Mouse (Mus musculus) forebrain, postnatal 0 days (tissue): ENCODE results near the gene Fam20b. TPM values are rescaled to one million over a fixed set of nuclear protein-coding genes. Genes with fewer than 3 reads are reported as not detected.

ENCODE experiments used
- ATAC-seq: fragments of 200-750 bp; cut with Nextera tagmentation; 2 replicates; pipeline ENCODE4 v1.8.0; 2017; ENCODE audit warnings: mild to moderate bottlenecking, moderate library complexity
- DNase-seq: peaks from one replicate; pipeline ENCODE4 v3.0.0-alpha.2; 2015
- H3K27ac ChIP-seq: fragments of 300-500 bp; sonication (generic); 2 replicates; pipeline ENCODE4 v1.5.1; 2014; ENCODE audit warnings: low read depth, mild to moderate bottlenecking, antibody characterized with exemption, low read length, moderate library complexity, mixed read lengths
- H3K27me3 ChIP-seq: fragments of 300-500 bp; sonication (generic); 2 replicates; pipeline ENCODE4 v1.6.1; 2014; ENCODE audit warnings: mild to moderate bottlenecking, low read length, mixed read lengths; ENCODE audit not compliant: insufficient read depth
- H3K36me3 ChIP-seq: fragments of 300-500 bp; sonication (generic); 2 replicates; pipeline ENCODE4 v1.6.1; 2014; ENCODE audit warnings: mild to moderate bottlenecking, moderate library complexity; ENCODE audit not compliant: insufficient read depth
- H3K4me1 ChIP-seq: fragments of 300-500 bp; sonication (generic); 2 replicates; pipeline ENCODE4 v1.6.1; 2014; ENCODE audit warnings: antibody characterized with exemption; ENCODE audit not compliant: insufficient read depth
- H3K4me2 ChIP-seq: fragments of 300-500 bp; sonication (generic); 2 replicates; pipeline ENCODE4 v1.6.1; 2014; ENCODE audit warnings: low read depth, mild to moderate bottlenecking, moderate library complexity
- H3K4me3 ChIP-seq: fragments of 300-500 bp; sonication (generic); 2 replicates; pipeline ENCODE4 v1.5.1; 2014; ENCODE audit warnings: low read depth, low read length, mixed read lengths
- H3K9ac ChIP-seq: fragments of 300-500 bp; sonication (generic); 2 replicates; pipeline ENCODE4 v1.6.1; 2014; ENCODE audit warnings: mild to moderate bottlenecking
- H3K9me3 ChIP-seq: fragments of 300-500 bp; sonication (generic); 2 replicates; pipeline ENCODE4 v1.6.1; 2016; ENCODE audit warnings: low read length
- CTCF ChIP-seq: sonication (generic); IDR thresholded peaks from 2 replicates; pipeline ENCODE4 v1.5.1; 2016; ENCODE audit warnings: antibody characterized with exemption, control low read depth, low read depth
- WGBS: fragments of 180-500 bp; shearing (Covaris S2); extraction: QIAGEN DNeasy Blood & Tissue Kit; methylation state at CpG from one replicate; pipeline ENCODE4 v1.1.7; 2014; 5-methylcytosine and 5-hydroxymethylcytosine counted together
- polyA plus RNA-seq: library from polyadenylated mRNA; unstranded; fragments of >200 nt; fragmentation: Nextera tagmentation; extraction: Ambion mirVana; gene quantifications from 2 replicates; pipeline ENCODE4 v1.2.1, GENCODE M21; 2015
- total RNA-seq: library from RNA; depleted of rRNA; stranded (reverse); fragments of >200 nt; gene quantifications from 2 replicates; pipeline ENCODE4 v1.2.3, GENCODE M21; 2014

Fam20b gene
- total and polyA plus RNA-seq, 2 experiments from 2014 or later, result 30.4 to 68.1 TPM

GRCm38 (mm10) chr1:156730802-156731201 is 11.9 kb upstream of the Fam20b start:
- TF ChIP-seq CTCF, result peak; percentile 29
- Histone ChIP-seq H3K27me3 (no peaks in the 10 kb centered on the region), H3K27ac (no peak overlapping the region), H3K36me3 (no peaks in the 10 kb centered on the region), H3K4me1 (no peaks in the 10 kb centered on the region), H3K4me2 (no peak overlapping the region), H3K4me3 (no peak overlapping the region), H3K9me3 (no peaks in the 10 kb centered on the region), H3K9ac (no peak overlapping the region)
- no peak for ATAC-seq
- DNase-seq, result no peak
- WGBS, result 63% methylated on average over 9 of the region's 9 CpGs

- no peaks in the 10 kb centered on the region for H3K9me3 ChIP-seq
- no peaks in the 10 kb centered on the region for H3K36me3 ChIP-seq
- no peaks in the 10 kb centered on the region for H3K27me3 ChIP-seq
- H3K27ac ChIP-seq, result no peak overlapping the region
- no peak for TF ChIP-seq CTCF
- no peak overlapping the region for H3K9ac ChIP-seq
- no peak overlapping the region for H3K4me3 ChIP-seq
- WGBS, result 81% methylated on average over 13 of the region's 14 CpGs
- no peaks in the 10 kb centered on the region for H3K4me1 ChIP-seq
- ATAC-seq, result peak; percentile 36; the same call in 1 of the 2 replicates
- H3K4me2 ChIP-seq, result no peak overlapping the region
- DNase-seq, result no peak
Observed at GRCm38 (mm10) chr1:156727234-156728108, 8.6 kb upstream of the Fam20b start.

- ATAC-seq, result no peak
- Histone ChIP-seq H3K9me3 (no peaks in the 10 kb centered on the region), H3K27ac (no peak overlapping the region), H3K27me3 (no peaks in the 10 kb centered on the region; the same call in 1 of the 2 replicates), H3K9ac (no peak overlapping the region), H3K4me1 (0 out of 2 replicates have a peak, but pooled peaks cover 7% of the 10 kb centered on the region), H3K4me2 (no peak overlapping the region), H3K4me3 (no peak overlapping the region), H3K36me3 (no peaks in the 10 kb centered on the region)
- WGBS, result 67% methylated on average over 6 of the region's 6 CpGs
- DNase-seq, result no peak
- no peak for TF ChIP-seq CTCF
Observed at GRCm38 (mm10) chr1:156722089-156722488, 3.2 kb upstream of the Fam20b start.

- no peak overlapping the region for H3K4me3 ChIP-seq
- 0 out of 2 replicates have a peak, but pooled peaks cover 10% of the 10 kb centered on the region for H3K4me1 ChIP-seq
- no peak for DNase-seq
- H3K9me3 ChIP-seq, result no peaks in the 10 kb centered on the region
- TF ChIP-seq CTCF, result no peak
- H3K27me3 ChIP-seq, result no peaks in the 10 kb centered on the region; the same call in 1 of the 2 replicates
- H3K9ac ChIP-seq, result no peak overlapping the region
- no peak overlapping the region for H3K4me2 ChIP-seq
- no peak overlapping the region for H3K27ac ChIP-seq
- 49% methylated on average over 4 of the region's 4 CpGs for WGBS
- H3K36me3 ChIP-seq, result no peaks in the 10 kb centered on the region
- no peak for ATAC-seq
Observed at GRCm38 (mm10) chr1:156720046-156720445, 1.2 kb upstream of the Fam20b start.

- peak; percentile 58 for DNase-seq
- 1% methylated on average over 56 of the region's 73 CpGs for WGBS
Observed at GRCm38 (mm10) chr1:156718286-156718949, 468 bp downstream of the Fam20b start.

GRCm38 (mm10) chr1:156717751-156718285 is 1.1 kb downstream of the Fam20b start:
- DNase-seq (no peak), ATAC-seq (no peak)
- Histone ChIP-seq H3K4me2 (peak overlapping the region; percentile 62), H3K27ac (peak overlapping the region; percentile 78), H3K36me3 (no peaks in the 10 kb centered on the region), H3K4me3 (peak overlapping the region; percentile 82), H3K9me3 (no peaks in the 10 kb centered on the region), H3K9ac (peak overlapping the region; percentile 77), H3K4me1 (0 out of 2 replicates have a peak, but pooled peaks cover 10% of the 10 kb centered on the region), H3K27me3 (no peaks in the 10 kb centered on the region; the same call in 1 of the 2 replicates)
- 5% methylated on average over 13 of the region's 13 CpGs for WGBS
- no peak for TF ChIP-seq CTCF

More at GRCm38 (mm10) chr1:156718286-156718949, 468 bp downstream of the Fam20b start:
- H3K4me1 ChIP-seq, result 0 out of 2 replicates have a peak, but pooled peaks cover 10% of the 10 kb centered on the region
- TF ChIP-seq CTCF, result peak; percentile 51
- no peaks in the 10 kb centered on the region for H3K36me3 ChIP-seq
- peak; percentile 84 for ATAC-seq
- peak overlapping the region; percentile 77 for H3K9ac ChIP-seq
- H3K4me3 ChIP-seq, result peak overlapping the region; percentile 82
- H3K4me2 ChIP-seq, result peak overlapping the region; percentile 62
- H3K9me3 ChIP-seq, result no peaks in the 10 kb centered on the region
- no peaks in the 10 kb centered on the region; the same call in 1 of the 2 replicates for H3K27me3 ChIP-seq
- peak overlapping the region; percentile 78 for H3K27ac ChIP-seq
